Mouse (Mus musculus) bone marrow macrophage, adult 2 months (primary cell): ENCODE results near the gene Emp1. TPM values are rescaled to one million over a fixed set of nuclear protein-coding genes. Genes with fewer than 3 reads are reported as not detected.
A peak's percentile ranks its signal among the peaks of the same experiment; 100 is the strongest.

Experiments used
- H3K27ac ChIP-seq: 2 replicates; pipeline ENCODE4 v1.5.1; 2012; ENCODE audit warnings: low read depth, low read length; ENCODE audit not compliant: insufficient read depth
- H3K4me1 ChIP-seq: 2 replicates; pipeline ENCODE4 v1.6.1; 2012; ENCODE audit warnings: low read length; ENCODE audit not compliant: control insufficient read depth, insufficient read depth
- H3K4me3 ChIP-seq: 2 replicates; pipeline ENCODE4 v1.5.1; 2012; ENCODE audit warnings: mild to moderate bottlenecking, low read length, moderate library complexity; ENCODE audit not compliant: insufficient read depth
- CTCF ChIP-seq: IDR thresholded peaks from 2 replicates; pipeline ENCODE4 v1.5.1; 2012; ENCODE audit warnings: low read depth, mild to moderate bottlenecking, low read length, moderate library complexity
- POLR2A ChIP-seq: IDR thresholded peaks from 2 replicates; pipeline ENCODE4 v1.6.1; 2012; ENCODE audit warnings: mild to moderate bottlenecking, low read depth, low read length, borderline replicate concordance
- polyA plus RNA-seq: library from polyadenylated mRNA; stranded (reverse); fragments of >200 nt; gene quantifications from 2 replicates; pipeline ENCODE4 v1.2.4, GENCODE M21; 2012; ENCODE audit not compliant: missing spikeins, insufficient read depth, insufficient read length

The Emp1 gene
- polyA plus RNA-seq, 1 experiment: 173 TPM

DNA sequence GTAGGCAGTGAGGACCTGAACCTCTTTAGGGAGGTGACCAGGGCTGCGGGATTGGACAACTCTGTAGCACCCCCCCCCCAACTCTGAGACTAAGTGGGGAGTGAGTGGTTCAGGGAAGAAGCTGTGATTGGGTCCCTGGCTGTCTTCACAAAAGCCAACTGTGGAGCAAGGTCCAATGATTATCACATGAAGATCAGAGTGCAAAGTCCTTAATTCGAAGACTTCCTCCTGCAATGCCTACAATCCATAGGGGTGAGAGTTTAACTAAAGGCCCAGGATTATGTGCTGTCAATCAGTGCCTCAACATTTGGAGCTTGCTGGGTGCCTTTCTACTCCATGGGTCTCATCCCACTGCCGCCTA lies 267 bp upstream of the Emp1 start:
- Histone ChIP-seq H3K27ac (peak overlapping the region; percentile 94), H3K4me1 (peaks cover 24% of the 10 kb centered on the region), H3K4me3 (peak overlapping the region; percentile 69)
- no peak for TF ChIP-seq CTCF
- no peak for TF ChIP-seq POLR2A

DNA sequence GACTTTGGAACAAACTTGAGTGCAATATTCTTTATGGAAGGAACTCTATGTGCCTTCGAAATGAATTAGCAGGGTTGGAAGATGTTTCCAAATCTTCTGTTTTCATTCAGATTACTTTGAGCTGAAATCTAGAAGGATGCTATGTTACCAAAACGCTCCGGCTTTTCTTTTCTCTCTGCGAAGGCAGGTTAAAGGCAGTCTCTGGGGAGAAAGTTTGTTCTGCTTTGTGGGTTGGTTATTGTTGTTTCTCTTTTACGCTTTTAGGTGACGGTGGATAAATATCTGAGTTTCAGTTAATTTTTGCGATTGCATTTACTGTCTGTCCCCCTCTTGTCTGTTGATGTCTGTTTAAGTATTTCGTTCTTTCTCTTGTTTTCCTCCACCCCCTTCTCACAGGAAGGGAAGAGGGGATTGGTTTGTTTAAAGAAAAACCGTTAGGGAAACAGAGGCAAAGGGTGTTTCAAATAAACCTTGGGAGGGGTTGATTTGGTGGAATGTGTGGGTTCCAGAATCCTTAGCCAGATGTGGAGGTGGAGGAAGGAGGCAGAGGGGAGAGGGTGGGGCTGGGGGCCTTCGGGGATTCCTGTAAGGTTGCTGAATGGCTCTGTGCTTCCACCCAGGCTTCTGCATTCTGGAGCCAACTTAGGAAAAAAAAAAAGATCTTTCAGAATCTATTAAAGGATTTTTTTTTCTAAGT lies 1.1 kb downstream of the Emp1 start:
- peak overlapping the region; percentile 69 for H3K4me3 ChIP-seq
- TF ChIP-seq CTCF (no peak), POLR2A (no peak)
- peaks cover 38% of the 10 kb centered on the region for H3K4me1 ChIP-seq
- H3K27ac ChIP-seq: peak overlapping the region; percentile 94

DNA sequence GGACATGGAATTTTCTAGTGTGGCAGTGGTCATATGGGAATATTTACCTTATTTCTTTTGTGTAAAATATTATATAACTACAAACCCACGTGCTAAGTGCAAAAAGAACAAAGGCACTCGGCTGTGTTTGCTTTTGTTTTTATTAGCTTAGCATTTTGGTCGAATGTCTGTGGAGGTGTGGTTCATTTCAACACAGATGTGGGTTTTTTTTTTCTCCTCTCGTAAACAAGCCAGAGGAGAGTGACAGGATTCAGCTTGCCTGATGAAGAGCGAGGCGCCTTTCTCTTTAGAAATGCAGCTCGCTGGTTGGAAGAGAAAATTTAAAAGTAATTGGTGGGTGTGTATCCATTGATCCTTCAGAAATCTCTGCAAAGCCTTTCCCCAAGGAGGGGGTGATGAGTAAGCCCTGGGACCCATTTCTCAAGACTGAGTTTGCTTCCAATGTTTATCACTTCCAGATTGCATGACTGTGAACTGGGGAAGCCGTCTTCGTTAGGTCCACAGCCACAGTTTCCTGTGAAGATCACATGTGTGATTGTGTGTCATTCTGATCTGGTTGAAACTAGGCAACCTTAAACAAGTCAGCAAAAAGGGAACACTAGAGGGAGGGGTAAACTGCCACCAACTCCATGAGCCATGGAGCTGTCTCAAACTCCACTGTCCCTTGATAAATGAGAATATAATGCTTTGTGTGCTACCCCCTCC lies 1.8 kb downstream of the Emp1 start:
- TF ChIP-seq CTCF (no peak), POLR2A (no peak)
- H3K27ac ChIP-seq: peak overlapping the region; percentile 94
- peaks cover 42% of the 10 kb centered on the region for H3K4me1 ChIP-seq
- peak overlapping the region; percentile 69 for H3K4me3 ChIP-seq

DNA sequence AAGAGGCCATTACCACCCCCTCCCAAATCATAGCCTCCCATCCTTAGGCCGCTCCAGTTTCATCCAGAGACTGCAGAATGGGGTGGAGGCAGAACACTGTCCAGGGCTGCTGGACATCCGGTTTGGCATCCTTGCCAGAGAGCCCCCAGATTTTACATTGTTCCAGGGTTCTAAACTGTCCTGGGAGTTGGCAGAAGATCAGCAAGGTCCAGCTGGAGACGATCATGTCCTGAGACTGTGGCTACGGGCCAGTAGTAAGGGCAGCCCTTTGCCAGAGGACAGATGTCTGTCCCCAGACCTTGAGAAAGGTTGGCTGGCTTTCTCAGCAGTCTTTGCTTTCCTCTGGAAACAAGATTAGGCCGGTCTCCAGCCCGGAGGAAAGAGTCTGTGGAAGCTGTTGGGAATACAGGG lies 2.6 kb downstream of the Emp1 start:
- peaks cover 49% of the 10 kb centered on the region for H3K4me1 ChIP-seq
- H3K27ac ChIP-seq: peak overlapping the region; percentile 94
- TF ChIP-seq CTCF: no peak
- no peak for TF ChIP-seq POLR2A
- peak overlapping the region; percentile 69 for H3K4me3 ChIP-seq

DNA sequence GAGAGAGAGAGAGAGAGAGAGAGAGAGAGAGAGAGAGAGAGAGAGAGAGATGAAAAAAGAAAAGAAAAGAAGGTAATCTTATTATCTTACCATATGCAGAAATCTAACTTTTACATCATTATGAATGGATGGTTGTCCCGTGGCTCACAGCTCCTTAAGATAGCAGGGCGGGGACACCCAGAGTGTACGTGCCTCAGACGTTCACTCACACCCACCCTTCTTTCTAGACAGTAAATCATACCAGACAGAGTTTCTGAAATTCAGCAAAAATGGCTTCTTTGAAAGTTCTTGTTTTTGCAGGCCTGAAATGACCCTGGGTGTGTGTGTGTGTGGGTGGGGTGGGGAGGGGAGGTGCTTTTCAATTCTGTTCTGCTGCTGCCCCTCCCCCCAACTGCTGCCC lies 3.3 kb downstream of the Emp1 start:
- no peak overlapping the region for H3K27ac ChIP-seq
- H3K4me1 ChIP-seq: peaks cover 55% of the 10 kb centered on the region
- H3K4me3 ChIP-seq: no peak overlapping the region
- no peak for TF ChIP-seq POLR2A
- TF ChIP-seq CTCF: no peak

DNA sequence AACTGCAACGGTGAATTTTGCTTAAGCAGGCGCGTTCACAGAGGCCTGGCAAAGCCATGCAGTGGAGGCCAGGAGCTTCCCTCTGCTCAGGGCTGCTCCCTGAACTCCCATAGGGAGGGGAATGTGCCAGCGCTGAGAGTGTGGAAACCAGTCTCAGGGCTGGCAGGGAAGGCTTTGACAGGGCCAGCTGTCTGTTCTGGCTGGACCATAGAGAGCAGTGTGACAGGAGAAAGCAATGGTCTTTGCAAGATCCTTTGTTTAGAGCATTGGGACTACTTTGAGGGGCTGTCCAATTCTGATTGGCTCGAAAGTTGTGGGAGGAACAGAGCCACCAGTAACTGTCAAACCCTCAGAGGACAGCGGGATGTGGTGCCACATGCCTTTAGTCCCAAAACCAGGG lies 5.9 kb downstream of the Emp1 start:
- H3K4me3 ChIP-seq: no peak overlapping the region
- peaks cover 56% of the 10 kb centered on the region for H3K4me1 ChIP-seq
- H3K27ac ChIP-seq: no peak overlapping the region
- TF ChIP-seq CTCF (no peak), POLR2A (no peak)

DNA sequence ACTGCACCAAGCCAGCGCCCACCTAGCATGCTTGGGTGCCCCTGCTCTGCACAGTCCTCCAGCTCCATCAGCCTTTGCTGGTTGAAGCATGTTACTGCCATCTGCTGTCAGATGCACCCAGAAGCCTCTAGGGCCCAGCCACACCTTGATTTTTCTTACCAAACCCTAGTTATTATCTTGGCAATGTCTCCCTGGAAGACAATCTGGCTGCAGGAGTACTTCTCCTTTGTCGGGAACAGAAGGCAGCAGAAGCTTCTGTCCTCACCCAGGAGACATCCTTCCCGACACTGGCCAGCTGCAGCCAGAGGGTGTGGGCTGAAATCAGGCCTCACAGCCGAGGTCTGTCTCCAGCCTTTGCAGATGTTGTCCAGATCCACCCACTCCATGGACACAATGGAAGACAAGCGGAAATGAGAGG lies 7.2 kb downstream of the Emp1 start:
- Histone ChIP-seq H3K27ac (no peak overlapping the region), H3K4me3 (no peak overlapping the region), H3K4me1 (peaks cover 55% of the 10 kb centered on the region)
- TF ChIP-seq POLR2A (no peak), CTCF (no peak; the same call in 1 of the 2 replicates)

DNA sequence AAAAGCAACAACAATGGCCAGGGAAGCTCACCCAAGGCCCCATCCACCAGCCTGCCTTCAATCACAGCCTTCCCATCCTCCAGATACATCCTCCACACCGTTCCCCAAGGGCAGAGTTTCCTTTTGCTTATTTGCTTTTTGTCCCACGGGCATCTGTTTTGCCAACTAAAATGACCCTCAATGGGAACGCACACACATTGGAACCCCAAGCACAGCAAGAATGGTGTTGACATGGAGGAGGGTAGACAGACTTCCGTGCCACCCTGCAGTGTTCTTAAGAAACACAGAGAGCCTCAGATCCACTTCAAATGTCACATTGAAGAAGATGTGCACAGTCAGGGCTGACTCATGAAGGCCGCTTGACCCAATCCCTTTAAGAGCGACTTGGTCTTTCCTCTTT lies 8.6 kb downstream of the Emp1 start:
- H3K4me3 ChIP-seq: no peak overlapping the region
- peaks cover 49% of the 10 kb centered on the region for H3K4me1 ChIP-seq
- no peak for TF ChIP-seq POLR2A
- no peak for TF ChIP-seq CTCF
- no peak overlapping the region for H3K27ac ChIP-seq

DNA sequence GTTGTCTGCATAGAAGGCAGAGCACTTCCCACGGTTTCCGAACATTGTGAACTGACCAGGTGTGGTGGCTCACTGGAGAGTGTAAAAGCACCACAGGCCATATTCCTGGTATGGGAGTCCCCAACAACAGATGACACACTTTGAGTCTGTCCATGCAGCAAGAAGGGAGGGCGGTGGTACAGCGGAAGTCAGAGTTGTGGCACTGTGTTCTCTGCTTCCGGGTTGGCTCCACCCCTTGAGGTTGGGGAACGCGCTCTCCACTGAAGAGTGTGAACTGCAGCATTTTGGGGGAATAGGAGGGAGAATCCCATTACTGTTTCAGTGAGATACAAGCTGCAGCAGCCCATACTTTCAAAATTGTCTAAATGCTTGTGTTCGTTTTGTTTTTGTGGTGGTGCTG lies 11.0 kb downstream of the Emp1 start:
- H3K4me3 ChIP-seq: no peak overlapping the region
- H3K27ac ChIP-seq: no peak overlapping the region
- TF ChIP-seq POLR2A (no peak), CTCF (no peak)
- H3K4me1 ChIP-seq: peaks cover 32% of the 10 kb centered on the region

DNA sequence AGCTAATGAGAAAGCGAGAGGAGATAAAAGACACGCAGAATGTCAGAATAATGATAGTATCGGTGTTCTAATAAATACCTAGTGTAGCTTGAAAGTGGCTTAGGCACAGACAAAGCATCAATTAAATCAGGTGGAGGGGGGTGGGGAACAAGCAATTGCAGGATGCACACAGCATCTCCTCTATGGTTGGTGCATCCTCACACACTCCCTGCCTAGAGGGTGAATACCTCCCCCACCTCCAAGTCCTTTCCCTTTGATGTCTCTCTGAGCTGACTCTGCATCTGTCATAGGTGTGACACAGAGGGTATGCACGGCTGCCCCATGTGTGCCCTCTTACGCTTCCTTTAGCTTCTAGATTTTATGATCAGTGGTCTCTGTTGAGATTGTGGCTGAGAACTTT lies 13.5 kb downstream of the Emp1 start:
- H3K4me1 ChIP-seq: peaks cover 12% of the 10 kb centered on the region
- no peak overlapping the region for H3K27ac ChIP-seq
- H3K4me3 ChIP-seq: no peak overlapping the region
- TF ChIP-seq POLR2A: no peak
- no peak for TF ChIP-seq CTCF

DNA sequence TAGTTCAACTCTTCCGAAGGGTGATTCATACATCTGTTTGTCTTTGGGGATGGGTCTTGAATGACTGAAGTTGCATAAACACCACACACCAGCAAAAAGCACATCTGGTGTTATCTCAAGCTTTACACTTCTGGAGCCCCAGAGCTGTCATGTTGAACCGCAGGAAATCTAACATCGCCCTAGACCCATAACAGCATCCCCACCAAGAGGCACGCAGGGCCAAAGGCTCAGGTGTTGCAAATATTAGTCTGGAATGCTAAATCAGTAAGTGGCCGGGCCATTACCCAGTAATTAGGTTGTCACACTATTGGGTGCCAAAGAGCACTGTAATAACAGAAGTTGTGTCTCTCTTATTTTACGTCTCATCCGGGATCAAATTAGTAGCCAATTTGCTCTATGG lies 13.9 kb downstream of the Emp1 start:
- no peak overlapping the region for H3K4me3 ChIP-seq
- no peak for TF ChIP-seq POLR2A
- no peak for TF ChIP-seq CTCF
- H3K4me1 ChIP-seq: peaks cover 8% of the 10 kb centered on the region
- H3K27ac ChIP-seq: no peak overlapping the region
